Mouse (Mus musculus) stomach, postnatal 0 days (tissue): ENCODE data around the gene Stk39. TPM values are rescaled to one million over a fixed set of nuclear protein-coding genes. Genes with fewer than 3 reads are reported as not detected.

Experiments
- ATAC-seq: fragments of 200-750 bp; cut with Nextera tagmentation; 2 replicates; pipeline ENCODE4 v1.8.0; 2017; ENCODE audit not compliant: low FRiP score, low TSS enrichment
- DNase-seq: peaks from one replicate; pipeline ENCODE4 v3.0.0-alpha.2; 2016; ENCODE audit warnings: low spot score
- H3K27ac ChIP-seq: fragments of 300-500 bp; sonication (generic); replicated peaks from 2 replicates; pipeline ENCODE4 v1.5.1; 2014; ENCODE audit warnings: mild to moderate bottlenecking, control low read depth
- H3K27me3 ChIP-seq: fragments of 300-500 bp; sonication (generic); 2 replicates; pipeline ENCODE4 v1.6.1; 2014; ENCODE audit warnings: low read length; ENCODE audit not compliant: control insufficient read depth, insufficient read depth
- H3K36me3 ChIP-seq: fragments of 300-500 bp; sonication (generic); 2 replicates; pipeline ENCODE4 v1.6.1; 2014; ENCODE audit warnings: low read length, mixed read lengths; ENCODE audit not compliant: control insufficient read depth, insufficient read depth
- H3K4me1 ChIP-seq: fragments of 300-500 bp; sonication (generic); replicated peaks from 2 replicates; pipeline ENCODE4 v1.6.1; 2014; ENCODE audit warnings: antibody characterized with exemption; ENCODE audit not compliant: control insufficient read depth, insufficient read depth
- H3K4me2 ChIP-seq: fragments of 300-500 bp; sonication (generic); replicated peaks from 2 replicates; pipeline ENCODE4 v1.6.1; 2014; ENCODE audit warnings: low read depth, mild to moderate bottlenecking, control low read depth, moderate library complexity
- H3K4me3 ChIP-seq: fragments of 300-500 bp; sonication (generic); 2 replicates; pipeline ENCODE4 v1.5.1; 2014; ENCODE audit warnings: low read depth, low read length, control low read depth
- H3K9ac ChIP-seq: fragments of 300-500 bp; sonication (generic); 2 replicates; pipeline ENCODE4 v1.6.1; 2014; ENCODE audit warnings: mild to moderate bottlenecking, low read length, control low read depth, mixed read lengths
- H3K9me3 ChIP-seq: fragments of 300-500 bp; sonication (generic); 2 replicates; pipeline ENCODE4 v1.6.1; 2016; ENCODE audit warnings: low read length; ENCODE audit not compliant: control insufficient read depth
- CTCF ChIP-seq: IDR thresholded peaks from 2 replicates; pipeline ENCODE4 v1.5.1; 2016; ENCODE audit warnings: antibody characterized with exemption, low read depth, mild to moderate bottlenecking, moderate library complexity
- EP300 ChIP-seq: optimal IDR thresholded peaks from 2 replicates; pipeline ENCODE3; 2016; ENCODE audit warnings: antibody characterized with exemption
- WGBS: fragments of 180-500 bp; shearing (Covaris S2); extraction: QIAGEN DNeasy Blood & Tissue Kit; methylation state at CpG from one replicate; pipeline ENCODE4 v1.1.7; 2014; 5-methylcytosine and 5-hydroxymethylcytosine counted together
- polyA plus RNA-seq: library from polyadenylated mRNA; unstranded; fragments of >200 nt; fragmentation: Nextera tagmentation; extraction: Ambion mirVana; gene quantifications from 2 replicates; pipeline ENCODE4 v1.2.1, GENCODE M21; 2015

The Stk39 gene
- 20.9 and 23.6 TPM in 2 replicates for polyA plus RNA-seq

- H3K4me2 ChIP-seq, result peak within 1 kb of the TSS; percentile 83
- peak within 1 kb of the TSS; percentile 93 for H3K27ac ChIP-seq
- no peaks in the 10 kb centered on the region for H3K9me3 ChIP-seq
- H3K27me3 ChIP-seq, result no peaks in the 10 kb centered on the region
- DNase-seq (peak; percentile 86), ATAC-seq (peak; percentile 89)
- H3K4me3 ChIP-seq, result peak within 1 kb of the TSS; percentile 89
- peak within 1 kb of the TSS; percentile 86 for H3K9ac ChIP-seq
- no peaks in the 10 kb centered on the region for H3K36me3 ChIP-seq
- H3K4me1 ChIP-seq, result no peaks in the 10 kb centered on the region
- WGBS, result under 1% methylated on average over 69 of the region's 99 CpGs
- TF ChIP-seq CTCF (no peak), EP300 (no peak)
Measured at GRCm38 (mm10) chr2:68471759-68472550, at the start of gene Stk39. Gene Stk39, minus strand, starts transcription at chr2:68472268.

GRCm38 (mm10) chr2:68515409-68515808 is 43.3 kb upstream of the Stk39 start:
- Histone ChIP-seq H3K27ac (no peak overlapping the region), H3K27me3 (no peaks in the 10 kb centered on the region), H3K4me2 (no peak overlapping the region), H3K36me3 (no peaks in the 10 kb centered on the region), H3K4me1 (no peaks in the 10 kb centered on the region), H3K4me3 (no peak overlapping the region), H3K9me3 (no peaks in the 10 kb centered on the region), H3K9ac (no peak overlapping the region)
- TF ChIP-seq EP300, result no peak
- TF ChIP-seq CTCF, result no peak
- ATAC-seq (no peak), DNase-seq (no peak)
- 73% methylated on average over 2 of the region's 2 CpGs for WGBS

- TF ChIP-seq EP300, result no peak
- no peak for TF ChIP-seq CTCF
- Histone ChIP-seq H3K27ac (no peak overlapping the region), H3K9me3 (no peaks in the 10 kb centered on the region), H3K4me3 (no peak overlapping the region), H3K27me3 (no peaks in the 10 kb centered on the region), H3K4me2 (no peak overlapping the region), H3K4me1 (no peaks in the 10 kb centered on the region), H3K36me3 (no peaks in the 10 kb centered on the region), H3K9ac (no peak overlapping the region)
- DNase-seq, result no peak
- 65% methylated on average over 2 of the region's 2 CpGs for WGBS
- ATAC-seq, result no peak
Measured at GRCm38 (mm10) chr2:68503202-68503601, 31.1 kb upstream of the Stk39 start.

- Histone ChIP-seq H3K9me3 (no peaks in the 10 kb centered on the region), H3K36me3 (no peaks in the 10 kb centered on the region), H3K9ac (no peak overlapping the region), H3K27me3 (no peaks in the 10 kb centered on the region), H3K27ac (no peak overlapping the region), H3K4me1 (no peaks in the 10 kb centered on the region), H3K4me3 (no peak overlapping the region), H3K4me2 (no peak overlapping the region)
- no peak for TF ChIP-seq CTCF
- WGBS, result 85% methylated on average over 4 of the region's 4 CpGs
- ATAC-seq (no peak), DNase-seq (no peak)
Measured at GRCm38 (mm10) chr2:68502734-68503133, 30.7 kb upstream of the Stk39 start.

DNA sequence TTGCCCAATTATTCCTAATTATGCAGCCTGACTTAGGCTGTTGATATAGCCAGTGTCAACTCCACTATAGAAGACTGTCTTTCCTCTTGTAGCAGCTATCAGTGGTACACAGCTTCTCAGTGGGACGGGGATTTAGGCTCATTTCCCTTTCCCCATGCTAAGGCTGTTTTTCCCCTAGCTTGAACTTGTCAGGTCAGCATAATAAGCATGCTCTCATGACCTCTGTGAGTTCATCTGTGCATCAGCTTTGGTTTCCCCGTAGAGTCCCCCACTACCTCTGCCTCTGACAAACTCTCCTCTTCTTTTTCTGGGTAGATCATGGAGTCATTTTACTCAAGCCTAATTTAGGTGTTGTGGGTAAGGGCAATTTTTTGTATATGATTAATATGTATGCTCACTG is 30.2 kb upstream of the Stk39 start:
- TF ChIP-seq EP300, result no peak
- no peak for TF ChIP-seq CTCF
- H3K27ac ChIP-seq, result no peak overlapping the region
- H3K27me3 ChIP-seq, result no peaks in the 10 kb centered on the region
- DNase-seq (no peak), ATAC-seq (no peak)
- H3K9me3 ChIP-seq, result no peaks in the 10 kb centered on the region
- WGBS, result 57% methylated on average over 2 of the region's 2 CpGs
- no peak overlapping the region for H3K4me2 ChIP-seq
- no peak overlapping the region for H3K9ac ChIP-seq
- H3K4me1 ChIP-seq, result no peaks in the 10 kb centered on the region
- H3K36me3 ChIP-seq, result no peaks in the 10 kb centered on the region
- H3K4me3 ChIP-seq, result no peak overlapping the region

- Histone ChIP-seq H3K36me3 (no peaks in the 10 kb centered on the region), H3K4me1 (no peaks in the 10 kb centered on the region), H3K4me2 (no peak overlapping the region), H3K27ac (no peak overlapping the region), H3K9me3 (no peaks in the 10 kb centered on the region), H3K4me3 (no peak overlapping the region), H3K27me3 (no peaks in the 10 kb centered on the region), H3K9ac (no peak overlapping the region)
- ATAC-seq (no peak), DNase-seq (no peak)
- 79% methylated on average over 4 of the region's 4 CpGs for WGBS
- TF ChIP-seq EP300 (no peak), CTCF (no peak)
Measured at GRCm38 (mm10) chr2:68486275-68486674, 14.2 kb upstream of the Stk39 start.
